Mouse (Mus musculus): ENCODE results near the gene Specc1. TPM values are rescaled to one million over a fixed set of nuclear protein-coding genes. Genes with fewer than 3 reads are reported as not detected.

Specc1 gene
- total and polyA plus RNA-seq, 3 experiments = 2.5 to 5.8 TPM; not detected in 1

- Histone ChIP-seq H3K79me2 (ENCODE audit: control insufficient read depth, insufficient read depth, low read length, poor library complexity) (no peaks in the 10 kb centered on the region), H3K4me3 (ENCODE audit: control insufficient read depth in 1 of 2, insufficient read depth in 1 of 2, low read depth in 2 of 2, low read length in 2 of 2) (no peak overlapping the region), H3K4me1 (ENCODE audit: control insufficient read depth in 1 of 2, insufficient read depth in 2 of 2, low read length in 2 of 2) (peaks cover 12 to 16% of the 10 kb centered on the region in 2 experiments), H3K27me3 (ENCODE audit: control insufficient read depth in 1 of 2, insufficient read depth in 2 of 2, low read length in 2 of 2) (no peaks in the 10 kb centered on the region), H3K9me3 (replicated peaks; ENCODE audit: insufficient read depth, low read length) (no peaks in the 10 kb centered on the region), H3K27ac (ENCODE audit: control insufficient read depth, low read depth, low read length) (no peak overlapping the region), H3K36me3 (ENCODE audit: control insufficient read depth in 1 of 2, insufficient read depth in 2 of 2, low read length in 2 of 2) (peaks cover 0 to 18% of the 10 kb centered on the region in 2 experiments; a peak in 2 of 4 replicates), H3K9ac (ENCODE audit: control insufficient read depth, low read depth, low read length, poor library complexity, severe bottlenecking) (no peak overlapping the region)
- TF ChIP-seq ETS1 (IDR thresholded peaks at IDR 0.05; ENCODE audit: low read depth, low read length) (no peak), RCOR1 (IDR thresholded peaks at IDR 0.05; ENCODE audit: low read depth, low read length) (peak; percentile 49; the same call in 1 of the 2 replicates), EP300 (IDR thresholded peaks at IDR 0.05; ENCODE audit: low read depth in 1 of 2, low read length in 2 of 2) (peak in 1 of 2 experiments; percentile 37; a peak in 1 of 4 replicates)
- peak; percentile 41 for DNase-seq (ENCODE audit: low read depth, low spot score)
These were observed 108.0 kb downstream of the Specc1 start for GRCm38 (mm10) chr11:62064565-62064964.

GRCm38 (mm10) chr11:62065655-62066054, 109.1 kb downstream of the Specc1 start:
- H3K9ac ChIP-seq (ENCODE audit: control insufficient read depth, low read depth, low read length, poor library complexity, severe bottlenecking) = no peak overlapping the region
- no peaks in the 10 kb centered on the region for H3K79me2 ChIP-seq (ENCODE audit: control insufficient read depth, insufficient read depth, low read length, poor library complexity)
- peaks cover 0 to 18% of the 10 kb centered on the region in 2 experiments; a peak in 2 of 4 replicates for H3K36me3 ChIP-seq (ENCODE audit: control insufficient read depth in 1 of 2, insufficient read depth in 2 of 2, low read length in 2 of 2)
- peak; percentile 62 for DNase-seq (ENCODE audit: low read depth, low spot score)
- peak overlapping the region; percentile 30; the same call in 1 of the 2 replicates for H3K27ac ChIP-seq (ENCODE audit: control insufficient read depth, low read depth, low read length)
- no peak overlapping the region for H3K4me3 ChIP-seq (ENCODE audit: control insufficient read depth in 1 of 2, insufficient read depth in 1 of 2, low read depth in 2 of 2, low read length in 2 of 2)
- H3K9me3 ChIP-seq (replicated peaks; ENCODE audit: insufficient read depth, low read length) = no peaks in the 10 kb centered on the region
- no peaks in the 10 kb centered on the region for H3K27me3 ChIP-seq (ENCODE audit: control insufficient read depth in 1 of 2, insufficient read depth in 2 of 2, low read length in 2 of 2)
- H3K4me1 ChIP-seq (ENCODE audit: control insufficient read depth in 1 of 2, insufficient read depth in 2 of 2, low read length in 2 of 2) = peaks cover 12 to 16% of the 10 kb centered on the region in 2 experiments
- TF ChIP-seq MXI1 (IDR thresholded peaks at IDR 0.05; ENCODE audit: low read depth, low read length) = peak; percentile 99
- TF ChIP-seq ZC3H11A (IDR thresholded peaks at IDR 0.05; ENCODE audit: low read depth, low read length) = no peak
- TF ChIP-seq NRF1 (IDR thresholded peaks at IDR 0.05; ENCODE audit: insufficient read depth, low read depth, low read length, poor library complexity, severe bottlenecking) = no peak
- no peak for TF ChIP-seq ZNF384 (IDR thresholded peaks at IDR 0.05; ENCODE audit: low read depth, low read length)
- no peak for TF ChIP-seq GABPA (IDR thresholded peaks at IDR 0.05; ENCODE audit: low read depth, low read length)
- no peak for TF ChIP-seq E2F4 (IDR thresholded peaks at IDR 0.05; ENCODE audit: borderline replicate concordance, low read depth, low read length)
- no peak; the same call in 1 of the 2 replicates for TF ChIP-seq MAFK (IDR thresholded peaks at IDR 0.05; ENCODE audit: borderline replicate concordance, low read depth, low read length)
- peak; percentile 80 for TF ChIP-seq GATA1 (IDR thresholded peaks at IDR 0.05; ENCODE audit: low read depth, low read length)
- no peak for TF ChIP-seq TBP (IDR thresholded peaks at IDR 0.05; ENCODE audit: low read depth, low read length)
- no peak for TF ChIP-seq SMC3 (IDR thresholded peaks at IDR 0.05; ENCODE audit: low read depth, low read length)
- peak; percentile 37 for TF ChIP-seq TAL1 (IDR thresholded peaks at IDR 0.05; ENCODE audit: low read length)
- TF ChIP-seq KAT2A (conservative IDR thresholded peaks at IDR 0.05; ENCODE audit: low read depth, low read length) = no peak
- peak; percentile 99 for TF ChIP-seq MYC (IDR thresholded peaks at IDR 0.05; ENCODE audit: low read depth, low read length)
- TF ChIP-seq ETS1 (IDR thresholded peaks at IDR 0.05; ENCODE audit: low read depth, low read length) = peak; percentile 69
- TF ChIP-seq MAZ (IDR thresholded peaks at IDR 0.05; ENCODE audit: low read depth, low read length) = no peak
- TF ChIP-seq MYB (IDR thresholded peaks at IDR 0.05; ENCODE audit: low read depth, low read length) = no peak
- TF ChIP-seq CHD2 (IDR thresholded peaks at IDR 0.05; ENCODE audit: low read length) = no peak
- no peak for TF ChIP-seq CHD1 (IDR thresholded peaks at IDR 0.05; ENCODE audit: low read depth, low read length)
- TF ChIP-seq MAX (IDR thresholded peaks at IDR 0.05; ENCODE audit: low read length) = peak; percentile 98
- TF ChIP-seq POLR2AphosphoS5 (IDR thresholded peaks at IDR 0.05; ENCODE audit: borderline replicate concordance, low read depth, low read length) = no peak
- TF ChIP-seq BHLHE40 (IDR thresholded peaks at IDR 0.05; ENCODE audit: borderline replicate concordance, low read depth, low read length) = peak; percentile 98
- no peak for TF ChIP-seq RAD21 (IDR thresholded peaks at IDR 0.05; ENCODE audit: low read depth, low read length)
- no peak for TF ChIP-seq UBTF (IDR thresholded peaks at IDR 0.05; ENCODE audit: borderline replicate concordance, insufficient read depth, low read depth, low read length)
- TF ChIP-seq ELF1 (IDR thresholded peaks at IDR 0.05; ENCODE audit: low read depth, low read length) = no peak
- no peak for TF ChIP-seq ZKSCAN1 (IDR thresholded peaks at IDR 0.05; ENCODE audit: low read depth, low read length)
- no peak for TF ChIP-seq CTCF (IDR thresholded peaks at IDR 0.05 in 2 of 3, conservative IDR thresholded peaks at IDR 0.05 in 1 of 3; ENCODE audit: control insufficient read depth in 1 of 3, insufficient read depth in 1 of 3, low read depth in 2 of 3, low read length in 3 of 3, poor library complexity in 1 of 3, severe bottlenecking in 1 of 3)
- no peak for TF ChIP-seq POLR2A (IDR thresholded peaks at IDR 0.05; ENCODE audit: control insufficient read depth in 1 of 2, insufficient read depth in 1 of 2, low read depth in 1 of 2, low read length in 2 of 2, poor library complexity in 1 of 2)
- TF ChIP-seq TCF12 (IDR thresholded peaks at IDR 0.05; ENCODE audit: low read depth, low read length) = peak; percentile 84
- TF ChIP-seq HCFC1 (IDR thresholded peaks at IDR 0.05; ENCODE audit: low read depth, low read length) = 0 out of 2 replicates have a peak, but pooled peaks have one; percentile 33
- TF ChIP-seq SIN3A (IDR thresholded peaks at IDR 0.05; ENCODE audit: low read length) = peak; percentile 88
- TF ChIP-seq ZMIZ1 (IDR thresholded peaks at IDR 0.05; ENCODE audit: low read depth, low read length) = no peak
